Mouse (Mus musculus): Measurements from ENCODE around the gene Psap.

Gene Psap
- long read RNA-seq, experiment 1, transcript Psap-202 (14 exons, 2,646 nt), result major isoform, 22 of 33 reads
- long read RNA-seq, experiment 1, partial matches to known transcripts, result 4 of 33 reads
- long read RNA-seq, experiment 1, other reads (novel, unspliced or antisense), result 5 of 33 reads
- long read RNA-seq, experiment 2, transcript Psap-202 (14 exons, 2,646 nt), result major isoform, 17 of 45 reads
- long read RNA-seq, experiment 2, partial matches to known transcripts, result 17 of 45 reads
- long read RNA-seq, experiment 2, other reads (novel, unspliced or antisense), result 8 of 45 reads

DNA sequence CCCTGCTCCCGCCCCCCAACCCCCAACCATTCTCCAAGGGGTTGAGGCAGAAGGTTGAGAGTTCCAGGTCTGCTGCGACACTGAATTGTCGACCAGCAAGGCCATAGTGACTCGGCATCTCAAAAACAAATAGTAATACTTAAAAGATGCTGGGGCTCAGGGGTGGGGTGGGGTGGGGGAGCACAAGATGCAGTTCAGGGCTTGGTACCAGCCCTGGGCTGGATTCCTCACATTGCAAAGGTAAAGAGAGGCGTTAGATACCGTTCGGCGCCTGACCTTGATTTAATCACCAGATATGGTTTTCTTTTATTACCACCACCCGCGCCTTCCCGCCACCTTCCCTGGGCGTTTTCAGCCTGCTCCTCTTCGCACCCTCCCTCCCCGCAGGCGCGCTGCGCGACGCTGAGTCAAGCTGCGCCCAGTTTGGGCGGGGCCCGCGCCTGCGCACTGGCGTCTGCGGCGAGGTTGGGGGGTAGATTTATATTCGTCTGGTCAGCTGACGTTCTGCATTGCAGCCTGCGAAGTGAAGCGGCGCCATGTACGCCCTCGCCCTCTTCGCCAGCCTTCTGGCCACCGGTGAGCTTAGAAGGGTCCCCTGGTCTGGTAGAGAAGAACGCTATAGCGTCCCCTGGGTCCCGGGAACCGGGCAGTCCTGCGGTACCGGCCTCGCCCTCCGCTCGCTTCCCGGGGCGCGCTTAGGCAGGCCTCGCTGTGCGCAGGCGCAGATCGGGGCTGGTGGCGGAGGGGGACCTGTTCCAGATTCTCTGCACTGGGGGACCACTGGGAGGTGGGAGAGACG is at the start of gene Psap:
Gene Psap (plus strand): TSS at position 421 of the 799 bp plus-strand sequence.
- intact Hi-C loops (cut with DNase I), result no loop called here

GRCm38 (mm10) chr10:60227666-60228065 is 49.8 kb upstream of the Psap start:
- intact Hi-C loops (cut with DNase I), result no loop called here

- intact Hi-C loops (cut with DNase I), result no loop called here
Measured at GRCm38 (mm10) chr10:60229113-60229512, 48.3 kb upstream of the Psap start.

DNA sequence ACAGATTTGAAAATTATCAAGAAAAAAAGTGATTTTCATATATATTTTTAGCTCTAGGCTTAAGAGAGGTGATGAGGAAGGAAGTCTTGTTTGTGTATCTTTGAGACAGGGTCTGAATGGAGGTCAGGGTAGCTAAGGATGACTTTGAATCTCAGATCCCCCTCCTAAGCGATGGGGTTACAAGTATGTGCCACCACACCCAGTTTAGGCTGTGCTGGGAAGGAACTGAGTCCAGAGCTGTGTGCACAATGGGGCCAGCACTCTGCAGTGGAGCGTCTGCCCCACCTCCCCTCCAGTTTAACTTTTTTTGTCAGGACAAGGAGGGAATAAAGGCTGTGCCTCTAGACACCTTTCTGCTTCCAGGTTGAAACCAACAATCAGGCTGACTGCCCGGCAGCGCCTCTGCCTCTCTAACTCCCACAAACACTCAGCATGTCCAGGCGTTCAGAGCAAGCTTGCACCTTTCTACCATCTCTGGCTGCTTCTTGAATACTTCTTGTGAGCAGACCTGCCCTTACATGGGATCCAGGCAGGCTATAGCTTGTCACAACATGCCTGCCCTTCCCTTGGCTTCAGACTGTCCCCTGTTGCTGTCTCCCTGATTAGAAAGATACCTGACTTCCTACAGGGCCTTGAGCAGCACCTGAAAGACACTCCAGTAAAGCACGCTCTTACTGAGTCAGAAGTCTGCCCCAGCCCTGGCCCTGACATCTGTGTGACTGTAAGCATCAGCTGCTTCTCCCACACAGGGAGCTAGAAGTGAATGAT is 46.9 kb upstream of the Psap start:
- intact Hi-C loops (cut with DNase I), result no loop called here

DNA sequence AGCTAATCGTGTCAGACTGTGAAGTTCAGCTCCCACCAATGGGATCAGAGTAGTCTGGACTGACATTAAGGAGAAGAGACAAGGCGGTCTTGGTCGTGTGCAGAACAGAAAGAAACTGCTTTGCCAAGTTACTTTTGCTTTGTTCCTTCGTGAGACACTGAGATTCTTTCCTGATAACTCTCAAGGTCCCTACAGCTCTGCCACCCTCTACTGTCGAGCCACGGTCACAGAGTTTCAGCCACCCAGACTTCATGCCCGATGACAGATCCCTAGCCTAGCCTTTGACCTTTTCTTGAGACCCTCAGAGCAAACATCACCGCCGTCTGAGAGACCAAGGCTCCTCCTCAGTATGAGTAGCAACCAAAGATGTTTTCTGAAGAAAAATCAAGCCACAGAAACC is 43.4 kb upstream of the Psap start:
- intact Hi-C loops (cut with DNase I), result loop anchor here (2.0 kb wide), 1 partner anchor 43 kb away; no protein-coding TSS in a partner anchor

DNA sequence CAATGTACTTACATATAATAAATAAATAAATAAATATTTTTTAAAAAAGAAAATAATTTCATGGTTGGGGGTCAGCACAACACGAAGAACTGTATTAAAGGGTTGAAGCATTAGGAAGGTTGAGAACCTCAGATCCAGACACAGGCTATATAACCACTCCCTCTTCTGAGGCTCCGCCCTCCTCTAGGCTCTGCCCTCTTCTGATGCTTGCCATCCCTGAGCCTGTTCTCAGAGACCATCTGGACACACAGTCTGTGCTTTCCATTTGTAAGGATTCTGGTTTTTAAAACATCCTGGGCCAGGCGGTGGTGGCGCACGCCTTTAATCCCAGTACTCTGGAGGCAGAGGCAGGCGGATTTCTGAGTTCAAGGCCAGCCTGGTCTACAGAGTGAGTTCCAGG is 41.6 kb upstream of the Psap start:
- intact Hi-C loops (cut with DNase I), result loop anchor here (2.0 kb wide), 2 partner anchors 45 to 87 kb away; no protein-coding TSS in a partner anchor

DNA sequence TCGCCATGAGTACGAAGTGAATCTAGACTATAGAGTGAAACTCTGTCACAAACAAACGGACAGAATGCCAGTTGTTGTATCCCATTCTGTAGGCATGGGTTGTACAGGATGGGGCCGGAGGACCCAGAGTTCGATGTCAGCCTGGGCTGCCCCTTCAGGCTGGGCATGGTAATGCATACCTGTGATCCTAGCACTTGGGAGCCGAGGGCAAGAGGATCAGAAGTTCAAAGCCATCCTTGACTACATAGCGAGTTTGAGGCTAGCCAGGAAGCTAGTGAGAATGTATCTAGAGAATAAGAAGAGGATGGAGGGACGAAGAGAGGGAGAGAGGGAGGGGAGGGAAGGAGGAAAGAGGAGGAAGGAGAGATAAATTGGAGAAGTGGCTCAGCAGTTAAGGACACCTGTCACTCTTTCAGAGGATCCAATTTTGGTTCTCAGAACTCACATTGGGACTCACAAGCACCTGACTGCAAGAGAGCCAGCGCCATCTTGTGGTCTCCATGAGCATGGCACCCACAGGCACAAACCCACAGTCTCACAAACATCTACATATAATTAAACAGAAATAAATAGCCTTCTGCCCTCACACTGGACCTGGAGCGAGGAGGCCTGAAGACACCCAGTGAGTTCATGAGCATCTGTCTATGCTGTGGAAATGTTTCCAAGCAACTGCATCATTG is 39.8 kb upstream of the Psap start:
- intact Hi-C loops (cut with DNase I), result loop anchor here (2.0 kb wide), 1 partner anchor 89 kb away; no protein-coding TSS in a partner anchor

DNA sequence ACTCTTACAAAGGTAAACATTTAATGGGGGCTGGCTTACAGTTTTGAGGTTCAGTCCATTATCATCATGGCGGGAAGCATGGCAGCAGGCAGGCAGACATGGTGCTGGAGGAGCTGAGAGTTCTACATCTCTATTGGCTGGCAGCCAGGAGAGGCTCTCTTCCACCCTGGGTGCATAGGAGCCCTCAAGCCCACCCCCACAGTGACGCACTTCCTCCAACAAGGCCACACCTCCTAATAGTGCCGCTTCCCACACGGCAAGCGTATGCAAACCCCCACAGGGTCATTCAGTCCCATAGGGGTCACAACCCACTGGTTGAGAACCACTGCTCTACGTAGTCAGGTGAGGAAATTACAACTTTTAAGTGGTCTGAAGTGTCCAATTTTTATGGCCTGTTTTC is 37.0 kb upstream of the Psap start:
- intact Hi-C loops (cut with DNase I), result loop anchor here (10.0 kb wide), 1 partner anchor 346 kb away; no protein-coding TSS in a partner anchor

DNA sequence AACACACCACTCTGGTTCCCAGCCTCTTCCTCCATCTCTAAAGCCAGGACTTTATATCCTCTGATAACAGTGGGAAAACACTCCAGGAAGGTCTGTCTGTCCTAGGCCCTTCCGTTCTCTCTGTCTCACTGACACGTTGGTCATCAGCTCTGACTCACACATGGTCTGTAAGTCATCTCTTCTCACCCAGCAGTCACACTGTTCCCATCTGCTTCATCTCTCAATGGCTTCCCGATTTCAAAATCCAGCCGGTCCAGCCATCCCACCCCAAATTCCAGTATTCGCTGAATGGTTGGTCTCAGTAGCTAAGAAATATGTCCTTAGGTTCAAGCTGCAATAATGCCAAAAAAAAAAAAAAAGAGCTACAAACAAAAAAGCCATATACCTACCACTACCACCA is 33.5 kb upstream of the Psap start:
- intact Hi-C loops (cut with DNase I), result loop anchor here (2.0 to 10.0 kb wide), 2 partner anchors 95 to 349 kb away; no protein-coding TSS in a partner anchor

DNA sequence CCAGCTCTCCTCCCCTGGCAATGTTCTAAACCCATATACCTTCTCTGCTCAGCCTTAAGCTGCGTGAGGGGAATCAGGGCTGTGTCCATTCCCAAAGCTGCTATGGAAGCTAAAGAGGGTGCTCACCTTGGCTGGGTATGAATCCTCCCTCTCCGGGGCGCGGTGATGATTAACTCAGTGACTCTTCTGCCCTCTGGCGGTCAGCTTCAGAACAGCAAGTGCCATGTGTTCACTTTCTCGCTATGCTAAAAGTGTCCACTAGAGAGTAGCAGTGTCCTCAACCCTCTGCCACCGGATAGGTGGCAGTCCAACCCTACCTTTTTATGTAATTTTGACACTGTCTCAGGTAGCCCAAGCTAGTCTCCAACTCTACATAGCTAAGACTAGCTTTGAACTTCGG is 32.4 kb upstream of the Psap start:
- intact Hi-C loops (cut with DNase I), result loop anchor here (2.0 to 10.0 kb wide), 2 partner anchors 96 to 350 kb away; no protein-coding TSS in a partner anchor

DNA sequence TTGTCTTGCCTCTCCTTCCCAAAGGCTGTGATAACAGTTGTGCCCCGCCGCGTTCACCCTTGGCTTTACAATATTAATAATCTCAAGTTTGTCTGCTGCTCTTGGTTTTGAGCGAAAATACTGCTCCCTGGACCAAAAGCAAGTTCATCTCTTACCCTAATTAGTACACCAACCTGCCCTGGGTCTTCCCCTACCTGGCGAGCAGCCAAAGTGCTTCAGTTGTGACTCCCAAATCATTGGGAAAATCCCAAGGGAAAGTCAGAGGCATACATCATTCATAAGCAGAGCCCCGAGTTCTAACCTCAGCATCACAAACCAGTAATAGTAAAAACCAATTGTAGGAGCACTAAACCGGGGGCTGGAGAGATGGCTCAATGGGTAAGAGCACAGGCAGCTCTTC is 31.8 kb upstream of the Psap start:
- intact Hi-C loops (cut with DNase I), result loop anchor here (2.0 to 10.0 kb wide), 2 partner anchors 97 to 351 kb away; no protein-coding TSS in a partner anchor

DNA sequence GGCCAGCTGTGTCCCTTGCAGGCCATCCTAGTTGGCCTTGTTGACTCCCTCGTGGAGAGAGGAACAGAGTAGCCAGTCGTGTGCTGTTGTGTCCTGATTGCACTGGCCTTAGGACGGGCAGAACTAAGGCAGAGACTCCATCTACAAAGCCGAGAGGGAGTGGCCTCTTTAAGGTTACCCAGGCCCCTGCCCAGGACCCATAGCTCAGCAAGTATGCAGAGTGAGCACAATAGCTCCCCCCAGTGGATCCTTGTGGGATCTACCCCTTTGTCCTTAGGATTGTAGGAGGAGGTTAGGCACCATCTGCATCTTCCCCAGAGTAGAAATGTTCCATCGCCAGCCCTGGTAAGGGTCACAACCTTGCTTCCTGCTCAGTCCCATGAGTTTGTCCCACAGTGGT is 30.9 kb upstream of the Psap start:
- intact Hi-C loops (cut with DNase I), result loop anchor here (10.0 kb wide), 1 partner anchor 352 kb away; no protein-coding TSS in a partner anchor

DNA sequence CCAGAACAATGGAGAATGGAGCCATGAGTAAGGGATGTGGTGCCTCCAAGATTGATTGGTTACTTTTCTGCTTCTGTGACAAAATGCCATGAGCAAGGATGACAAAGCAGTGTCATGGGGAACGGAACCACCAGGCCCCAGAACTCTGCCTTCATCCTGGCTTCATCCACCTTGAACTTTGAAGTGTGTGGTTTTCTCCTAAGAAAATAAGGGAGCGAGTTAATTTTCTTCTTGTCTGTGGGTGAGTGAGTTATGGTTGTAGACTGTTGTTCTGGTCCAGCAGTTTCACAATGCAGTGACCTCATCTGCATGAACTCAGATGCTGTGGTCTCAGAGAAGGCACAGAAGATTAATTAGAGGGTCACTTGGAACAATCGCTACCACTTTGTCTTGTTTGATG is 29.1 kb upstream of the Psap start:
- intact Hi-C loops (cut with DNase I), result loop anchor here (10.0 kb wide), 1 partner anchor 354 kb away; no protein-coding TSS in a partner anchor

DNA sequence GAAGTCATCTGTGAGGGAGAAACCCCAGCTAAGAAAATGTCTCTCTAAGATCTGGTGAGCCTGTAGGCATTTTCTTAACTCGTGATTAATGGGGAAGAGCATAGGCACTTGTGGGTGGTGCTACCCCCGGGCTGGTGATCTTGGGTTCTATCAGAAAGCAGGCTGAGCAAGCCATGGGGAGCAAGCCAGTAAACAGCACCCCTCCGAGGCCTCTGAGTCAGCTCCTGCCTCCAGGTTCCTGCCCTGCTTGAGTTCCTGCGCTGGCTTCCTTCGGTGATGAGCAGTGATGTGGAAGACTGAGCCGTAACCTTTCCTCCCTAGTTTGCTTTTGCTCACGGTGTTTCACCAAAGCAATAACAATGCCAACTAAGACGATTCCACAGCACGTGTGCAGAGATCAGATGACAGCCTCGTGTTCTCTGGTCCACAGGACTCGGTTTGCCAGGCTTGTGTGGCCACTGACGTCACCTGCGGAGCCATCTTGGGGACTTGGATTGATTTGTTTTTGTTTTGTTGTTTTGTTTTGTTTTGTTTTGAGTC is 26.9 kb upstream of the Psap start:
- intact Hi-C loops (cut with DNase I), result no loop called here

DNA sequence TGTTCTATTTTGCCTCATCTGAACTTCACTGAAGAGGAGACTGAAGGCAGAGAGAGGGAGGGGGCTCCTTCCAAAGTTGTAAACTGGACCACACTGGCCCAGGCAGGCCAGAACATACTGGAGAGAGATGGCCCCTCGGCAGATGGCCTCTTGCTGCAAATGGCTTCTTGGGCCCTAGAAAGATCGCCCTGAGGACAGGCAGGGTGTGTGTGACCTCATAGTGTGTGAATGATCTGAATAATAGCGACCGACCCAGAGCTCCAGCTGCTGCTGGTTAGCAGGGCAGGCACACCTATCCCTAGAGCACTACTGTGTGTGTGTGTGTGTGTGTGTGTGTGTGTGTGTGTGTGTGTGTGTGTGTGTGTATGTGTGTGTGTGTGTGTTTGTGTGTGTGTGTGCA is 25.2 kb upstream of the Psap start:
- intact Hi-C loops (cut with DNase I), result no loop called here

GRCm38 (mm10) chr10:60252606-60253005 is 24.8 kb upstream of the Psap start:
- intact Hi-C loops (cut with DNase I), result no loop called here

GRCm38 (mm10) chr10:60256088-60256487 is 21.3 kb upstream of the Psap start:
- intact Hi-C loops (cut with DNase I), result no loop called here

- intact Hi-C loops (cut with DNase I), result no loop called here
Measured at GRCm38 (mm10) chr10:60257261-60257825, 20.1 kb upstream of the Psap start.

DNA sequence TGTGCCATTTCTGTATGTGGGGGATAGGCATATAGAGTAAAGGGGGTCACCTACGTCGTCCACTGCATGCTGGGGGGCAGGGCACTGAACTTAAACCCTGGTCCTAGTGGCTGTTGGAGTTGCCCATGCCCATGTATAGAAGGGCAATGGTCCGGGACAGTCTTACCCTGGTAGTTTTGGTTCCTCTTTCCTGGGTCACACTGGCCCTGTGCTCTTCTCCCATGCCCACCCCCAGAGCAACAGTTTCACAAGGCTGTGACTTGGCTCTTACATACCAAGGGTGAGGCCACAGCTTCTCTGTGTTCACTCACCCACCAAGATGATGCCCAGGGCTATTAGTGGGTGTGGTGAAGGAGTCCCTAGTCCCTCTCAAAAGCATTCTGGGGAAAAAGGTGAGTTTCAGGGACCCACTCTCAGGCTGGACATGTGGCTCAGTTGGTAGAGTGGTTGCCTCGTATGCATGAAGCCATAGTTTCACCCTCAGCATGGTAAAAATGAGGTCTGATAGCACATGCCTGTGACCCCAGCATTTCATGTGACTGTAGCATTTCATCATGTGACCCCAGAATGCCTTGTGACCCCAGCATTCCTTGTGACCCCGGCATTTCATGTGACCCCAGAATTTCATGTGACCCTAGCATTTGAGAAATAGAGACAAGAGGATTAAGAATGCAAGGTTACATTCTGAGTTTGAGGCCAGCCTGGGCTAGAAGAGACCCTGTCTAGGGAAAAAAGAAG is 16.7 kb upstream of the Psap start:
- intact Hi-C loops (cut with DNase I), result no loop called here

Data from adrenal gland (tissue).